Mouse (Mus musculus): Measurements from ENCODE around the gene 1700028J19Rik. TPM values are rescaled to one million over a fixed set of nuclear protein-coding genes. Genes with fewer than 3 reads are reported as not detected.

Gene 1700028J19Rik
- polyA plus RNA-seq (2015; fragmentation: Nextera tagmentation; extraction: Ambion mirVana), result 1.5 and 1.6 TPM in 2 replicates

- Histone ChIP-seq H3K9me3 (no peaks in the 10 kb centered on the region), H3K4me1 (replicated peaks) (peaks cover 40% of the 10 kb centered on the region), H3K9ac (replicated peaks) (peak within 1 kb of the TSS; percentile 92), H3K27me3 (no peaks in the 10 kb centered on the region), H3K36me3 (peaks cover 33% of the 10 kb centered on the region), H3K27ac (peak within 1 kb of the TSS; percentile 94), H3K4me3 (replicated peaks) (peak within 1 kb of the TSS; percentile 90), H3K4me2 (replicated peaks) (peak within 1 kb of the TSS; percentile 82)
- ATAC-seq, result peak; percentile 88
- under 1% methylated on average over 62 of the region's 62 CpGs for WGBS
These were observed at the start of gene 1700028J19Rik, which contains the start of gene 2410002F23Rik for GRCm38 (mm10) chr7:44246055-44246983. Gene 1700028J19Rik (minus strand): TSS chr7:44246695. Gene 2410002F23Rik (plus strand): TSS chr7:44246722.

GRCm38 (mm10) chr7:44291418-44291817 lies 44.9 kb upstream of the 1700028J19Rik start:
- no peak for ATAC-seq
- Histone ChIP-seq H3K4me1 (replicated peaks) (no peaks in the 10 kb centered on the region), H3K27me3 (no peaks in the 10 kb centered on the region), H3K27ac (no peak overlapping the region), H3K9ac (replicated peaks) (no peak overlapping the region), H3K36me3 (no peaks in the 10 kb centered on the region), H3K9me3 (peaks cover 10% of the 10 kb centered on the region; the same call in 1 of the 2 replicates), H3K4me2 (replicated peaks) (no peak overlapping the region), H3K4me3 (replicated peaks) (no peak overlapping the region)
- 53% methylated on average over 4 of the region's 4 CpGs for WGBS

- Histone ChIP-seq H3K4me1 (replicated peaks) (no peaks in the 10 kb centered on the region), H3K9me3 (peaks cover 10% of the 10 kb centered on the region; the same call in 1 of the 2 replicates), H3K4me3 (replicated peaks) (no peak overlapping the region), H3K27ac (no peak overlapping the region), H3K4me2 (replicated peaks) (no peak overlapping the region), H3K27me3 (no peaks in the 10 kb centered on the region), H3K36me3 (no peaks in the 10 kb centered on the region), H3K9ac (replicated peaks) (no peak overlapping the region)
- WGBS, result 77% methylated on average over 4 of the region's 4 CpGs
- ATAC-seq, result no peak
These were observed 44.5 kb upstream of the 1700028J19Rik start for GRCm38 (mm10) chr7:44290986-44291385.

- Histone ChIP-seq H3K9me3 (peaks cover 7% of the 10 kb centered on the region; the same call in 1 of the 2 replicates), H3K9ac (replicated peaks) (no peak overlapping the region), H3K4me2 (replicated peaks) (no peak overlapping the region), H3K4me3 (replicated peaks) (no peak overlapping the region), H3K4me1 (replicated peaks) (no peaks in the 10 kb centered on the region), H3K27me3 (no peaks in the 10 kb centered on the region), H3K36me3 (no peaks in the 10 kb centered on the region), H3K27ac (no peak overlapping the region)
- 53% methylated on average over 7 of the region's 7 CpGs for WGBS
- ATAC-seq, result no peak
These were observed 41.3 kb upstream of the 1700028J19Rik start for GRCm38 (mm10) chr7:44287760-44288159.

- H3K36me3 ChIP-seq, result no peaks in the 10 kb centered on the region
- no peak overlapping the region for H3K27ac ChIP-seq
- ATAC-seq, result 0 out of 2 replicates have a peak, but pooled peaks have one; percentile 48
- H3K9ac ChIP-seq (replicated peaks), result peak overlapping the region; percentile 20; the same call in 1 of the 2 replicates
- H3K4me1 ChIP-seq (replicated peaks), result no peaks in the 10 kb centered on the region
- peaks cover 1% of the 10 kb centered on the region; the same call in 1 of the 2 replicates for H3K9me3 ChIP-seq
- H3K4me2 ChIP-seq (replicated peaks), result no peak overlapping the region
- 67% methylated on average over 7 of the region's 7 CpGs for WGBS
- H3K27me3 ChIP-seq, result no peaks in the 10 kb centered on the region
- no peak overlapping the region for H3K4me3 ChIP-seq (replicated peaks)
These were observed 35.1 kb upstream of the 1700028J19Rik start for GRCm38 (mm10) chr7:44281586-44281985.

- Histone ChIP-seq H3K4me3 (replicated peaks) (no peak overlapping the region), H3K27me3 (no peaks in the 10 kb centered on the region), H3K36me3 (no peaks in the 10 kb centered on the region), H3K4me2 (replicated peaks) (no peak overlapping the region), H3K27ac (no peak overlapping the region), H3K9ac (replicated peaks) (no peak overlapping the region), H3K9me3 (no peaks in the 10 kb centered on the region), H3K4me1 (replicated peaks) (no peaks in the 10 kb centered on the region)
- 70% methylated on average over 1 of the region's 1 CpGs for WGBS
- ATAC-seq, result no peak
These were observed 34.5 kb upstream of the 1700028J19Rik start for GRCm38 (mm10) chr7:44280959-44281358.

- peaks cover 10% of the 10 kb centered on the region for H3K27me3 ChIP-seq
- H3K36me3 ChIP-seq, result no peaks in the 10 kb centered on the region
- no peaks in the 10 kb centered on the region for H3K9me3 ChIP-seq
- no peak overlapping the region for H3K4me2 ChIP-seq (replicated peaks)
- H3K27ac ChIP-seq, result no peak overlapping the region
- no peak overlapping the region for H3K9ac ChIP-seq (replicated peaks)
- 36% methylated on average over 2 of the region's 2 CpGs for WGBS
- H3K4me1 ChIP-seq (replicated peaks), result no peaks in the 10 kb centered on the region
- ATAC-seq, result no peak
- no peak overlapping the region for H3K4me3 ChIP-seq (replicated peaks)
These were observed 30.7 kb upstream of the 1700028J19Rik start for GRCm38 (mm10) chr7:44277250-44277622.

GRCm38 (mm10) chr7:44276461-44277249 lies 30.2 kb upstream of the 1700028J19Rik start:
- WGBS, result 63% methylated on average over 9 of the region's 10 CpGs

GRCm38 (mm10) chr7:44275546-44275945 lies 29.1 kb upstream of the 1700028J19Rik start:
- peaks cover 14% of the 10 kb centered on the region for H3K27me3 ChIP-seq

More at GRCm38 (mm10) chr7:44276461-44277249, 30.2 kb upstream of the 1700028J19Rik start:
- Histone ChIP-seq H3K9ac (replicated peaks) (no peak overlapping the region), H3K4me2 (replicated peaks) (no peak overlapping the region), H3K4me3 (replicated peaks) (no peak overlapping the region), H3K4me1 (replicated peaks) (no peaks in the 10 kb centered on the region), H3K9me3 (no peaks in the 10 kb centered on the region), H3K27me3 (peaks cover 11% of the 10 kb centered on the region), H3K36me3 (no peaks in the 10 kb centered on the region), H3K27ac (no peak overlapping the region)
- no peak for ATAC-seq

GRCm38 (mm10) chr7:44274096-44274495 lies 27.6 kb upstream of the 1700028J19Rik start:
- ATAC-seq, result no peak
- no peak overlapping the region for H3K4me3 ChIP-seq (replicated peaks)
- WGBS, result 42% methylated on average over 11 of the region's 11 CpGs
- H3K4me1 ChIP-seq (replicated peaks), result no peaks in the 10 kb centered on the region
- H3K27me3 ChIP-seq, result peaks cover 14% of the 10 kb centered on the region
- H3K4me2 ChIP-seq (replicated peaks), result no peak overlapping the region
- H3K27ac ChIP-seq, result no peak overlapping the region
- H3K9me3 ChIP-seq, result no peaks in the 10 kb centered on the region
- H3K9ac ChIP-seq (replicated peaks), result no peak overlapping the region
- H3K36me3 ChIP-seq, result no peaks in the 10 kb centered on the region

More at GRCm38 (mm10) chr7:44275546-44275945, 29.1 kb upstream of the 1700028J19Rik start:
- Histone ChIP-seq H3K4me1 (replicated peaks) (no peaks in the 10 kb centered on the region), H3K9me3 (no peaks in the 10 kb centered on the region), H3K27ac (no peak overlapping the region), H3K9ac (replicated peaks) (no peak overlapping the region), H3K36me3 (no peaks in the 10 kb centered on the region), H3K4me2 (replicated peaks) (no peak overlapping the region), H3K4me3 (replicated peaks) (no peak overlapping the region)
- WGBS, result 82% methylated on average over 3 of the region's 3 CpGs
- no peak for ATAC-seq

GRCm38 (mm10) chr7:44273446-44273845 lies 27.0 kb upstream of the 1700028J19Rik start:
- no peak for ATAC-seq
- Histone ChIP-seq H3K4me2 (replicated peaks) (no peak overlapping the region), H3K27me3 (peaks cover 19% of the 10 kb centered on the region), H3K4me1 (replicated peaks) (no peaks in the 10 kb centered on the region), H3K4me3 (replicated peaks) (no peak overlapping the region), H3K9ac (replicated peaks) (no peak overlapping the region), H3K9me3 (no peaks in the 10 kb centered on the region), H3K27ac (no peak overlapping the region), H3K36me3 (no peaks in the 10 kb centered on the region)
- 60% methylated on average over 7 of the region's 7 CpGs for WGBS

- no peak overlapping the region for H3K4me2 ChIP-seq (replicated peaks)
- H3K9me3 ChIP-seq, result no peaks in the 10 kb centered on the region
- H3K27ac ChIP-seq, result no peak overlapping the region
- WGBS, result 85% methylated on average over 7 of the region's 7 CpGs
- H3K27me3 ChIP-seq, result peaks cover 21% of the 10 kb centered on the region
- H3K36me3 ChIP-seq, result no peaks in the 10 kb centered on the region
- no peak overlapping the region for H3K9ac ChIP-seq (replicated peaks)
- no peak overlapping the region for H3K4me3 ChIP-seq (replicated peaks)
- no peak for ATAC-seq
- no peaks in the 10 kb centered on the region for H3K4me1 ChIP-seq (replicated peaks)
These were observed 26.1 kb upstream of the 1700028J19Rik start for GRCm38 (mm10) chr7:44272546-44272945.
